Mouse (Mus musculus) left cerebral cortex, adult 11 months (tissue): ENCODE measurements around the gene Cmtm8.

Source experiments
- DNase-seq: peaks from one replicate; pipeline ENCODE4 v3.0.0; 2022; ENCODE audit warnings: low spot score

The Cmtm8 gene

DNA sequence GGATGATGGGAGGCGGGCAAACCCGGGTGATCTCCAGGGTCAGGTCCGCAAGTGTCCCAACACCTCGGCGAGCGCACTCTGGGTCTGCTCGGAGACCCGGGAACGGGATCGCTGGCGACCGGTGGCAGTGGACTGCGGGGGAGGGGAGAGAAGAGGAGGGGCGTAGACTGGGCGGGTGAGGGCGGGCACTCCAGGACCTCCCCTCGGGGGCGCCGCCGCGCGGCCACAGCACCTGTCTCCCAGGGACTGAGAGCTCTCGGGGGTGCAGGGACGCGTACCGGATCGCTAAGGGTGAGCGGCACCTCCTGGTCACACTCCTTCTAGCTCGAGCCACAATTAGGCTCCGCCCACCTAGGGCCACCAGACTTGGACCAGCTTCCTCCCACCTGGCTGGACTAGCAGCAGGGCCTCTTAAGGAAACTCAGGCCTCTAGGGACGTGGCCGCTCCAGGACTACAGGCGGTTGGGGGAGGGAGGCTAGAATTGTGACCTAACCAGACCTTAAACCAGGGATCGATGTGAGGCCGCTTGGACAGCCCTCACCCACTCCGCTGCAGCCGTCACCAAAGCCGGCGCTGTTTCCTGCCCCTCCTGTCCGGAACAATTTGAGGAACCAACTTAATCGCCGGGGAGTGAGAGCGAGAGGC is at the start of gene Cmtm8:
Gene Cmtm8, minus strand, starts transcription at position 140 of the 646 bp plus-strand sequence.
- peak; percentile 2 for DNase-seq

DNA sequence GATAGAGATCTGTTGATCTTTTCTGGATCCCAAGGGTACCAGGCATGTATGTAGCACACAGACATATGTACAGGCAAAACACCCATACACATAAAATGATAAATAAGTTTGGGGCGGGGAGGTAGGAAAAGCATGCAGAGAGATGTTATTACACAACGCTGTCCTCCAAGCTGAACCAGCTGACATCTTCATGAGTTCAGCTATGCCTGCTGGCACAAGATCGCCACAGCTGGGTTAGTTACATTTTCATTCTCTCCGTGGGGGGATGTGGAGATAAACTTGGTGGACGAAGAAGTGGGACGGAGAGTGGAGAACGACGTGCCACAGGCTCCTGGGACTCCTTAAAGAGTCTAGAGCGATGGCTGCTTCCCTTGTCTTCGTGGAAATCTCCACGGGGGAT is 49.0 kb upstream of the Cmtm8 start:
- no peak for DNase-seq

DNA sequence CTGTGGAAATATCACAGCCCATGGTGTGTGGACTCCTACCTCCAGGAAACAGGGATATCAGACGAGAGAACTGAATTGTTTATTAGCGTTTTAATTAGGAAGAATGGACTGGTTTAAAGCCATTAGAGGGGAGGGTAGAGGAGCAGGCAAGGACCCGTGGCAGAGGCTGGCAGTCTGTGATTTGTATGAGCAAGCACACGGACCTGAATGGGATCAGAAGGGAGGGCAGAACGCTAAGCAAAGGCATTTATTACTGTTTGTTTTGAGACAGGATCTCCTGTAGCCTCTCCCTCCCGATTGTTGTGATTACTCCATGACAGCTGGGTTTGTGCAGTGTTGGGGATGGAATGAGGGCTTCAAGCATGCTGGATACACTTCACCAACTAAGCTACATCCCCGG is 46.4 kb upstream of the Cmtm8 start:
- no peak for DNase-seq

DNA sequence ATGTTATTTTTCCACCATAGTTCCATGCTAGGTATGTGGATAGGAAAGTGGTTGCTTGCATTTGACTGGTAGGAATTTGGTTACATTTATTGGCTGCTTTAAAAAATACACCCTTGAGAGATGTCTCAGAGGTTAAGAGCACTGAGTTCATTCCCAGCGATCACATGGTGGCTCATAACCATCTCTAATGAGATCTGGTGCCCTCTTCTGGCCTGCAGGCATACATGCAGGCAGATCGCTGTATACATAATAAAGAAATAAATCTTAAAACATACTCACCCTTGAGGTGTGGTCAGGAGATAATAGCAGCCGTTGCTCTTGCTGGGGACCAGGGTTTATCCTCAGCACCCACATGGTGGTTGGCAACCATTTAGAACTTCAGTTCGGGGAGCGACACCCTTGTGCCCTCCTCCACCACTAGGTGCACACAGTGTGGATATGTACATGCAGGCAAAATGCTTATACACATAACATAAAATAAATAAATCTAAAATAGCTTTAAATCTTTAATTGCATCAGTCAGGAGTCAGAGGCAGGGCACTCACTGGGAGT is 45.0 kb upstream of the Cmtm8 start:
- DNase-seq = no peak

DNA sequence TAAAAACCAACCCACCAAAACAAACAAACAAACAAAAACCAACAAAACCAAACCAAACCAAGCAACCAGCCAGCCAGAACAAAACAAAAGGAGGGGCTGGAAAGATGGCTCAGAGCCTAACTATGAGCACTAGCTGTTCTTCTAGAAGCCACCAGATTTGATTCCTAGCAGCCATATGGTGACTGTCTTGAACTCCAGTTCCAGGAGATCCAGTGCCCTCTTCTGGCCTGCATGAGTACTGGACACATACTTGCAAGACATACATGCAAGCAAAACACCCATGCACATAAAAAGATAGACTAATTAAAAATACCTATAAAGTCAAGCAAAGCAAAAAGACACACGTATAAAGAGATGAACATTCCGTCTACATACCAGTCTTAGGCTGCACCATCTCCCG is 43.7 kb upstream of the Cmtm8 start:
- DNase-seq = no peak

DNA sequence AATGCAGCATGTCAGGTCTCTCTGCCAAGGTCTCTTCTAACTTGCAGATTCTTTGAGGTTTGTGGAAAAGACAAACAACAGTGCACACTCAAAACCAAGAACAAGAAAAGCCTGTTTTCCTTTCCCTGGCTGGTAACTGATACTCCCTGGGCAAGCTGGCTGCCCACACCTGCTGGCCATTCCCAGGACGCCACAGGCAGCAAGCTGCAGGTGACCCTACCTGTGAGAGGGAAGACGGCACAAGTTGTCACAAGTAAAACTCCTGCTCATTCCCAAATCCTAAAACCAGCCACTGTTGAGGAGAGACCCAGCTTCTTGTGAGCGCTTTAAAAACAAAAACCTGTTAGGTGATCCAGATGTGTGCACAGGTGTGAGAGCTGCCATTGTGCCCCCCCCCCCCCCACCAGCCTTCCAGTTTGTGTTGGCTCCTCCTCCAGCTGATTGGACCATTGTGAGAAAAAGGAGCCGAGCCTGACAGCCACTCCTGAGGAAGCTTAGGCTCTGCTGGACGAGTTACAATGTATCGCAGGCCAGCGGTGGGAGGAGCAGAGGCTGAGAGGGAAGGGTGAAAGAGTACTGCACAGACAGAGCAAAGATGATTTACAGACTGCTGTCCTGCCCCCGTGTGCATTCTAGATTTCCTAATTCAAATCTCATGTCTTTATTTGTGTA is 42.2 kb upstream of the Cmtm8 start:
- no peak for DNase-seq

DNA sequence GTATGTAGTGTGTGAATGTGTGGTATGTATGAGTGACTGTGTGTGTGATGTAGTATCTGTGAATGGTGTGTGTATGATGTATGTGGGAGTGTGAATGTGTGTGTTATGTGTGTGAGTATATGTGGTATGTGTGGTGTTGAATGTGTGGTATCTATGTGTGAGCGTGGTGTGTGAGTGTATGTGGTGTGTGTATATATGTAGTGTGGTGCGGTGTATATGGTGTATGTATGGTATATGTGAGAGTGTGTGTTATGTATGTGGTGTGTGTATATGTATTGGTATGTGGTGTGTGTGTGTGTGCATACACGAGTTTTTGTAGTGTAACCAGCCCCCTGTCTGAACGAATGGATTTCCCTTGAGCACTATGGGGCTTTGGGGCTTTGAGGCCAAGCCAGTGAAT is 41.6 kb upstream of the Cmtm8 start:
- no peak for DNase-seq

DNA sequence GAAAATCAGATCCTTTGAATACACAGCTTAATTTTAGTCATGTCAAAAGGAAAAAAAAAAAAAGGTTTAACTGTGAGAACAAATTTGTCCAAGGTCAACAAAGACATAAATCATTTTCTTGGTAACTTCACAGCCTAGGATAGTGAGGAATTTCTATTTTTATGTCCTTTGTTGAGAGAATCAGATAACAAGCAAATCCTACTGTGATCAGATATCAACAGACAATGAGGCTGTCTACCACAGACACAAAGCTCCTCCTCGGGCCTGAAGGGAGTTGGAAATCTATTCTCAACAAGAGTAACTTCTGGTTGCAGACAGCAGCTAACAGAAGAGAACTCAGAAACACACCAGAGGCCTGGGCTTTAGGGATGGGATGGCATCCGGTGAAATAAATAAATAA is 38.0 kb upstream of the Cmtm8 start:
- DNase-seq = no peak

DNA sequence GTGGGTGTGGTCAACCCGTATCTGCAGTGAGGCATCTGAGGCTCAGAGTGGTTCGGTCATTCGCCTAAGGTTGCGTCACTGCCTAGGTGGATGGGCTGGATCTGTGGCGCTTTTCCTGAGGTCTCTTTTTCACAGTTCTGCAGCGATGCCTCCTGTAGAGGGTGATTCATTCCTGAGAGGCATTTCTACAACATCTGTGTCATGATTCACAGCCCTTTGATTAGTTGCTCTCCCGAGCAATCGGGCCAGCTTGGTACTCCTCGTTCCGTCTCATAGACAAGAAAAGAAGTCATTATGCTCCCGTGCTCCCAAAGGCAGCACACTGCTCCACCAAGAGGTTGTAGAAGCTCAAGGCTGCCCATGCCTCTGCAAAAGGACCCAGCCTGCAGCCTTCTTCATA is 11.4 kb upstream of the Cmtm8 start:
- peak; percentile 47 for DNase-seq

DNA sequence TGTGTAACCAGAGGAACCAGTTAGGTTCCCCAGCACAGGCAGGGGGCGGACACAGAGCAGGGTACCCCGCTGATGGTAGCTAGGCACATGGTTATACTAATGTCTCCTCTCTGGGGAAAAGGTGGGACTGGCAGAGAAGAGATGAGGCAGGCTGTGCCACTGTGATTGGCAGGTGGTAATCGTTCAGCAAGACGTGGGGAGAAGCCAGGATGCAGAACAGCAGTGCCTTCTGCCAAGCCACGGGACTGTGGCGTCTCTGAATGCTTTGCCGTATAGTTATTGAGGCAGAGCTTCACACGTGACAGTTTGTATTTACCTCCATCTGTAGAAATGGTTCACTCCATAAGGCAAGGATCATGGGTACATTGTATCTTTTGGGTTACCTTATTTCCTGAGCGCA is 10.7 kb upstream of the Cmtm8 start:
- DNase-seq = no peak

DNA sequence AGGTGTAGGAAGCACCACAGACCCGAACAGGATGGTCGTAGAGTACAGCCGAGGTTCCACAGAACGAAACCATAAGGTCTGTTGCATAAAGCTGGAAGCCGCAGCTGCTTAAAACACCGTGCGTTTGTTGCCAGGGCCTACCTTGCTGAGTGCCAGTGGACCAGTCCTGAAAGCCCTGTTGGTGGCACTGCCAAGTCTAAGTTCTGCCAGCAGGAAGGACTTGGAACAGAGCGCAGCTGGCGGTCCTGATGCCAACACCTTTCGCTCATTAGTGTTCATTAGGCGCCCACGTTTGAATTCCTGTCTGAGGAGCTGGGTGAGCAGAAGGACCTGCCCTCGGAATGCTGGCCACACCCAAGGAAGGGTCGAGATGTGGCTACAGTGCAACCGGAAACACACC is 9.4 kb upstream of the Cmtm8 start:
- DNase-seq = no peak

DNA sequence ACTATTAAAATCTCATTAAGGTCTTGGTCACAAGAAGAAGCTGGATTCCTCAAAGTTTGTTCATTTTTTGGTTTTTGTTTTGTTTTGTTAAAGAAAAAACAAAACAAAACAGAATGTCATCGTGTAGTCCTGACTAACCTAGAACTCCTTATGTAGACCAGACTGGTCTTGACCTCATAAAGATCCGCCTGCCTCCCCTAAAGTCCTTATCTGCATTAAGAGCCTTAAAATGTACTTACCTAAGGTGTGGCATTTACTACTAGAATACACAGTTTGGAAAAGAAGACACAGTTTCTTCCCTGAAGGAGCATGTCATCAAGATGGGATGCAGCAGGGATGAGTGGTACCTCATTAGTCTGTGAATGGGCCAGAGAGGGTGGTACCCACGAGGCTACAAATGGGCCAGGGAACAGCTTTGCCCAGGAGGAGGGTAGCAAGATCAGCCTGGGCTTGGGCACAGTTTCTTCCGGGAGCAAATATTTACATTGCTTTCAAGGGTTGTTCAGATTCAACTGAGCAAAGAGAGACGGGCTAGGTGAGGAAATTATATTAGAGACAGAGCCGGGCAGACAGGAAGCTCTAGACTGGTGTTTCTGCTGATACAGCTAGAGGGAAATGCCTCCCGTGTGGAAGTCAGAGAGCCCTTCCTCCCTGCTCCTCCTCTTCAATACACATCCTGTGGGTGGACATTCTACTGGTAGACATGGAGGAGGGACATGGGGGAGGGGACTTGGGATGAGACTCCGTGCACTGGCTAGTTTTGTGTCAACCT is 7.6 kb upstream of the Cmtm8 start:
- DNase-seq = no peak

DNA sequence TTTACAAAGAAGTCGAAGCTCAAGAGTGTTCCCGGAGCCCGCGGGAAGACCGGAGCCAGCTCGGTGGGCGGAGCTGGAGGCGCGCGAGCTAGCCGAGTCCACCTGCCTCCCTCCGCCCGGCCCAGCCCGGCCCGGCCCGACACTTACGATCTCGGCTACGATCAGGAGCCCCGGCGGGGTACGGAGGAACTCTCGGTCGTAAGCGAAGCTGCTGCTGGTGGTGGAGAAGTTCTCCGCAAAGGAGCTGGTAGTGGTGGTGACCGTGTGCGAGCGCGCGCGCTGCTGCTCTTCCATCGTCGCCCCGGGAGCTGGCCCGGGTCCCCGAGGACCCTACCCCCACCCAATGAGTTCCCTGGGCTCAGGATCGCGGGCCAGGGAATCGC is 331 bp downstream of the Cmtm8 start:
- no peak for DNase-seq

DNA sequence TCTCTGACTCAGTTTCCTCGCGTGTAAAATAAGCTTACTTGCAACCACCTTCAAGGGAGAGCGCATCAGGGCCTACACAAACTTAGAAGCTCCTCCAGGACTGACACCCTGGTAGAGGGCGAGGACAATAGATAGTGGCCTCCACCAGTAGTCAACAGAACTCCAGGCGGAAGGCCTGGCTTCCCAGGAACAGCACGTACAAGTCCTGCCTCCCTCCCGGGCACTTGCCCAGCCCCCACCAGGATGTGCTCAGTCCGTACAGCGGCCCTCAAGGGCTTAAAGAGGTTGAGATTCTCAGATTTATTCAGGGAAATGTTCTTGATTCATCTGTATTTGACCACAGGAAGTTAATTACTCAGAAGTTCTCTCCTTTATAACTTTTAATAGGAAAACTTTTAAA is 1.1 kb downstream of the Cmtm8 start:
- DNase-seq = no peak

DNA sequence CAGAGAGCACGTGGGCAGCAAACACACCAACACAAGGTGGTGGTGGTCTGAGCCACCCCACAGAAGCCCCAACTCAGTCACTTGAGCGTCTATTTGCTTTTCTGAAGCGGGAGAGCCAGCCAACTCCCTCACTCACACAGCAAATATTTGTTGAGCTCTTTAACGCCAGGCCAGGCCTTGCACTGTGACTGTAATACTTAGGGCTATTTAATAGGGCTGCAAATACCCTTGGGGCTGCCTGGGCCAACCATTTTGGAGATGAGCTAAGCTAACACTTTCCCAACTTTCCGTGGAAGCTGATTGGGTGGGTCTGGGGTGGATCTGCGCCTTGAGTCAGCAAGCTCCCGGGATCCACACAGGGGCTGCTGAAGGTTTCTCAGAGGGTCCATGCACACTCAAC is 1.7 kb downstream of the Cmtm8 start:
- no peak for DNase-seq

DNA sequence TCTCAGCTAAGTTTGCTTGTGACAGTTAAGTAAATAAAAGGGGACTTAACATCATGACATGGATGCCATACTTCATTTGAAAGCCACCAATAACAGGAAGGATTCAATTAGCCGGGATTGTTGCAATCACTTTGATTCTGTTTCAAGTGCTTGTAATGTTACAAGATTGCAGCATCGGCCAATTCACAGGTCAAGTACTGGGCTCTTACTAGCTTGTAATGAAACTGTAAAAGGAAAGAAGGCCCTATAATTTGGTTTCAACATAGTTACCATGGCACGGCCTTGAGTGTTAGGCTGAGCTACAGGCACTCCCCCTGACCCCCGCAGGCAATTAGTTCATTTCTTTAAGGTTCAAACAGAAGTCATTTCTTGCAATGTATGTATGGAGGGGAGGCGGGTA is 5.1 kb downstream of the Cmtm8 start:
- DNase-seq = no peak

DNA sequence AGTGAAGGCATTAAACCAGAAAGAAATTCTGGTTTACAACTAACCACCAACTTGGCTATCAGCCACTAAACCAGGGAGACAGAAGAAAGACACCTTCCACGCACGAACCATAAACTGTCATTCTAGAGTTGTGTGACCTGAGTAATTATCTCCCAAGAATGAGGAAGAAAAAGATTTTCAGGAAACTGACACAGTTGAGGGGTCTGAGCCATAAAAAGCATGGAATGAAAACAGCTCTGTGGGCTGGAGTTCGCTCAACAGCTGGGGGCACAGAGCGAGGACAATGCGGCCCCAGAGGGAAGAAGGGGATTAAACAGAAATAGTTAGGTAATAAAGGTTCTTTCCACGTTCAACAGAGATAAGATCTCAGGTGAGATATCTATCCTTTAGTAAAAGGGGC is 12.4 kb downstream of the Cmtm8 start:
- DNase-seq = no peak

DNA sequence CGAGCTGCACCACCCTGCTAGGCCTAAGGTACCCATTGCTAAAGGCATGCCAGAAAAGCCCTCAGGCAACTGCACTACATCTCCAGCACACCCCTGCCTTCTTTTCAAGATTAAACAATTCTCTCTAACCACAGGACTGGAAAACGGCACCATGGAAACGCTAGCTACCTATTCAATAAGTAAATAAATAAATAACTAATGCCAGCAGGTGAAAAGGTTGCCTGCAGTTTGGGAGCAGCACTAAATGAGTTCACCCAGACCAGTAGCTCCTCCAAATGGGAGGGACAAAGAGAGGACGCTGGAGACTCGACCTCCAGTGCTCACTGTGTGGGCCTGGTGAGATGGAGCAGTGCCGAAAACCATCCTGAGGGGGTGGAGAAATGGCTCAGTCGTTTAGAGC is 13.6 kb downstream of the Cmtm8 start:
- DNase-seq = no peak

DNA sequence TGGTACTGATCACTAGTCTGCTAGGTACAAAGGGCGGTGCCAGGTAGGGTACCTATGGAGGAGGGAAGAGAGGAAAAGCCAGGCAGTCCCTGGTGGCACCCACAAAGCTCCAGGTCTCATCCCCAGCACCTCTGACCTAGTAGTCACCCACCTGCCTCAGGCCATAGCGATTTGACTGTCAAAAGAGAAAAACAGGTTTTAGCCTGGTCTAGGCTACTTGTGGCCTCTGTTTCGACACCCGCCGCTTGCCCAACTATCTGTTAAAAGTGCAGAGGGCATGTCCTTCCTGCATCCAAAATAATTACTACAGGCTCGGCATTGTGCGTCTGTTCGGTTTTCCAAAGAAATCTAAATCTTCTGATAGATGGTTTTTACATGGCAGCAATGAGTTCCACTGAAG is 14.3 kb downstream of the Cmtm8 start:
- no peak for DNase-seq

DNA sequence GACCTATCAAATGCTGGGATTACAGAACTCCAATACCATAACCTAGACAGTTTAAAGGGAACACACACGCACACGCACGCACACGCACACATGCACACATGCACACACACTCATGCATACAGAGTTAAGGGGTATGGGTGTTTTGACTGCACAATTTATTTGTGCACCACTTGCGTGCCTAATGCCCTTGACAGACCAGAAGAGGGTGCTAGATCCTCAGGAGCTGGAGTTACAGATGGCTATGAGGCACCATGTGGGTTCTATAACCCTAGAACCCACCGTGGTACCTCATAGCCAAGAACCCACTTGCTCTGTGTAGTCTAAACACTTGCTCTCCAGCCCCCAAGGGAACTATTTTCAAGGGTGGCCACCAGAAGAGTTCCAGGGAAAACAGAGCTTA is 15.6 kb downstream of the Cmtm8 start:
- DNase-seq = no peak

DNA sequence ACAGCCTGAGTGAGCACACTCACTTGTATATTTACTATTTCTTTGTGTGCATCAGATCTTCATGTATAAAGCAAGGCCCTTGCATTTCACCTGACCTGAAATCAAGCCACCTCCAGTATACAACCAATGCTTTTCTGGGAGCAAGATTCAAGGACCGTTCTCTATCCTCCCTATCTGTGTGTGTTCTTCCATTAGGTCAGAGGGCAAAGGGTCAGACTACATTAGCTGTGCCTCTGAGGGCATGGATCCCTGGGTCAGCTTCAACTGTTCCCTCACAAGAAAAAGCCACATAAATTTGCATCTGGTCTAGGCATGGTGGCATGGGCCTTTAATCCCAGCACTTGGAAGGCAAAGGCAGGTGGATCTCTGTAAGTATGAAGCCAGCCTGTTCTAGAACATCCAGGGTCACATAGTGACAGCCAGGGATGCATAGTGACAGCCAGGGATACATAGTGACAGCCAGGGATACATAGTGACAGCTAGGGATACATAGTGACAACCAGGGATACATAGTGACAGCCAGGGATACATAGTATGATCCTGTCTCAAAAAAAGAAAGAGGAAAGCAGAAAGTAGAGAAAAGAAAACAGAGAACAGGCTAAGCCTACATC is 16.6 kb downstream of the Cmtm8 start:
- no peak for DNase-seq

DNA sequence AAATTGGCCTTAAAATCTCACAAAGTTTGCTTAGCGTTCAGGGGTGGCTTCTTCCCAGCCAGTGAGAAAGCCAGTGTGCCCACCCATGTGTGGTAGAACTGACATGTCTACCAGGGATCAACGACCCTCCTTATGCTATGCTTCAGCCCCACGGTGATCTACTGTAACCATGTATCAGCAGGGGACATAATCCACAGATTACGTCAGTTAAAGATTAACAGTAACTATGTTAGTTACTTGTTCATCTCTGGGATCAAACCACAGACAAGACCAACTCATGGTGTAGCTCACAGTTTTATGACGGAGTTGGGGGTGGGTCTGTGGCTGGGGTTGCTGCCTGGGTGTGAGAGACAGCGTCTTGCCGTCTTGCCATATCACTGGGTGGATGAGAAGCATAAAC is 19.8 kb downstream of the Cmtm8 start:
- no peak for DNase-seq
